Mouse (Mus musculus) v-Abl transformed pro-B cells (cell line): ENCODE data around the gene Sgms2.

Experiments used
- in situ Hi-C, 2 experiments: fragments of 400-800 bp; cut with MboI; formaldehyde crosslinking; loops; one replicate each; pipeline ENCODE4 v1.15.1; 2025; ENCODE audit not compliant: unreplicated experiment in 2 of 2

The Sgms2 gene

DNA sequence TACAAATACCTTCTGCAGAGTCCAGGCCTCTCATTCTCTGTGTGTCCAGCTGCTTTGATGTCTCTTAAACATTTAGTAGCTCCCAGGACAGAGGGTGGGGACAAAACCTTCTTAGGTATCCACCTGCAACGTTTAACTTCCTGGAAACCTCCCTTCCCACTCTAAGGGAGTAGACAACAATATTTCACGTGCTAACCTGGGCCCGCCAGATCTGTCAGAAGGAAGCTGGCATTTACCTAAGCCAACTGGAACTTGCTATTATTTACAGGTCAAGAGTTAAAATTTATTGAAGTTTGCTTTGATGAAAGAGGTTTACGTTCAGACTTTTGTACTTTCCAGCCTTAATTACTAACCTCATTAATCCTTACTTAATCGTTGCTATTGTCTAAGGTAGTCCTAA is 2.2 kb downstream of the Sgms2 start:
- in situ Hi-C loops, result no loop called here

DNA sequence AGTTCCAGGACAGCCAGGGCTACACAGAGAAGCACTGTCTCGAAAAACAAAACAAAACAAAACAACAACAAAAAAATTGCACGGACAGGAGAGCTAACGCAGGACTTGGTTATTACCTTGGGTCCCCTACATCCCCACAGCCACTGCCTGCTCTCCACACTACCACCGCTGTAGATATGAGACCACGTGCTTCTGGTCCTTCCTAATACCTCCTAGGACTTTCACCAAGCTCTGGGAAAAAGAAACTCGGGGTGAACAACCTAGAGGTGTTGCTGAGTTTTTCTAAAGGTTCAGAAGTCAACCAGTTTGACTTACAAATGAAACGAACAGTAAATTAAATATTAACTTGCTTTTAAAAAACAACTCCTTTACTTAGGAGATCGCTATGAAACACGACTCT is 2.8 kb downstream of the Sgms2 start:
- in situ Hi-C loops, result no loop called here

DNA sequence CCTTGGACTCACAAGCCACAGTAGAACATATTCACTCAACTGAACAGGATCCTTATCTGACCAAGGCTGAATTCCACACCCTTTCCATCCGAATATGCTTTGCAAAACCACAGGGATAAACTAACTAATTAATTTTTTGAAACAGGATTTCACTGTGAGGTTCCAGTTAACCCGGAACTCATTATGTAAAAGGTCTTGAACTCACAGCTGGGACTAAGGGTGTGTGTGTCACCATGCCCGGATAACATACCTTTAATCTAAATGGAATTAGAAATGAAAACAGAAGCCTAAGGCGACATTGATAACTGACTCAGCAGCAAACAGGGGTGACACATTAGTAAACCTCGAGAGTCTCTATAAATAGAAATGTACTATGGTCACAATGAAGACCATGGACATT is 5.8 kb downstream of the Sgms2 start:
- in situ Hi-C loops, result no loop called here

DNA sequence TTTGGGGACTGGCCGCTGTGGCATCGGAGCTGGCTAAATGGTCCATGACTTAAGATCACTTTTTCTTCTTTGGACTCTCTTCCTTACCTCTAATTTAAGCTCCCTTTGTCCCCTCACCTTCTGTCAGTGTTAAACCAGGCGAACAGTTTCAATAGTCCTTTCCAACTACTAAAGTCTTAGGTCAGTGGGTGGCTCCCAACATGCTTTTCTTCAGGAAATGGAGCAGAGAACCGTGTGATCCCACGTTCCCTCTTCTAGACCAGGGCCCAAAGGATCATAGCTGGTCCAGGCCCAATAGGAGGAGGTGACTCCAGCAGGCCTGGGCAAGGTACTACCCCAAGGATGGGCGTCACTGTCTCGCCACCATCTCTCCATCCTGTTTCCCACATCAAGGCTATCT is 7.6 kb downstream of the Sgms2 start:
- in situ Hi-C loops, result no loop called here

DNA sequence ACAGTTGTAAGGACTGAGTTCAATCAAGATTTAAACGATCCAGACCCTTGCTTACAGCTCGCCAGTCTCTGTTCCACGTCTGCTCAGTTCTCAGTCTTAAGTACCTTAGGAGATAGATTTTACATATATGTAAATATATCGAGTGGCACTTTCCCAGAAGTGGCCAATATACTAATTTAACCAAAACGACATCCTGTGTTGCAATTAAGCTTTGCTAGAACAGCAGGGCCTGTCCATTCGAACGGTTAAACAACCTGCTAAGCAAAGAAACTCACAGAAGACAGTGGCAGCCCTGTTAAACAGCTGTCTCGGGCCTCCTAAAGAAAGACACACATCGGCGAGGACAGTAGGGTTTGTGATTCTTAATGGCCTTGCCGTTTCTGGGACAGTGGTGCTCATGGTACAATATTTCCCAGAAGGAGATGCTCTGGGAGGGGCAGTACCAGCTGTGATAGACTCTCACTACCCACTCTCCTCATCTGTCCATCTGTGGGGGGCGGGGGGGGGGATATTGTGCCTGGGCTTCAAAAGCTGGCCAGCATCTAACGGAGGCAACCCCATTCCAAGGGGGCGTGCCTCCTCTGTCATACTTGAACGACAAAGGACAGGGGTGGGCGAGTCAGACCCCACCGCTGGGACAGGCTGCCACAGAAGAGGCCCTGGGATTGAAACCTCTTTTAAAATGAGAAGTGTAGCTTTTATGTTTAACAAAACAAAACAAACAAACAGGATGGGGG is 9.1 kb downstream of the Sgms2 start:
- in situ Hi-C loops, result no loop called here

DNA sequence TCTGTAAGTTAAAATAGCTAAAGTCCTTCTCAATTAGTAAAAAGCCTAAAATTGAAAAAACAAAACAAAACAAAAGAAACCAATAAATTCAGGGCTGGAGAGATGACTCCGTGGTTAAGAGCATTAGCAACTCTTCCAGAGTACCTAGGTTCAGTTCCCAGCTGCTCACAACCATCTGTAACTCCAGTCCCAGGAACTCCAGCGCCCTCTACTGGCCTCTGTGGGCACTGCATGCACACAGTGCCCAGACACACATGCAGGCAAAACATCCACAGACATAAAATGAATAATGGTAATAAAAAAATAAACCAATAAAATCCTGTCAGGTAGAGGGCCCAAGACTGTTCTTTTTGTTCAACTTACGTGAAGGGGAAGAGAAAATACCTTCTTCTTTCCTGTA is 10.6 kb downstream of the Sgms2 start:
- in situ Hi-C loops, result no loop called here

DNA sequence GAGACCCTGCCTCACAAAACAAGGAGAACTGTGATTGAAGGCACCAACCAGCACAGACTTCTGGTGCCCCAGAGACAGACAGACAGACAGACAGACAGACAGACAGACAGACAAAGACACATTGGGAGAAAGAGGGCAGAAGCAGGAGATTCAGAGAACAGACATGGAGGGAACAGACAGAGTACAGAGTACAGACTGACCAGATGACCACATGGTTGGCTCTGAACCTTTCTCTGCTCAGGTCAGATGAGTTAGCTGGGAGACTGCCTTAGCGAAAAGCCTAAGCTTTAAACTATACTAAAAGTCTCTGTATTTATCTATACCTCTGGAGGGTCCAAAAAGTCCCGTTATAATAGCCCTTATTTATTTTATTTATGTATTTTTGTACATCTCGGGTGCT is 11.8 kb downstream of the Sgms2 start:
- in situ Hi-C loops, result no loop called here

DNA sequence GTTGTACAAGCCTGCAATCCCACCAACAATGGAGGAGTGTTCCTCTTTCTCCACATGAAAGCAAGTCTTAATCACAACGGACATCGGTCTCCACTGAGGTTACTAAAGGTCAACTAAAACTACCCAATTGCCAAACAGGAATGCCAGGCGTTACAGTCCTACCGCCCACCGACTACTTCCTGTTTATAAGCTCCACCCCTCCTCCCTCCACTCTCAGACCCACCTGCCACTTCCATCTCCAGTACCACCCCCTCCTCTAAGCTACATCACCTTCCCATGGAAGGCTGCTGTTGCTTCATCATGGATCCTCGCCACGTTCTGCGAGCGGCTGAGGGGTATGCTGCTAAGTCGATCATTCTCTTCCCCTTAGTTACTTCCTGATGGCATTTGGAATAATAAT is 15.2 kb downstream of the Sgms2 start:
- in situ Hi-C loops, result no loop called here

DNA sequence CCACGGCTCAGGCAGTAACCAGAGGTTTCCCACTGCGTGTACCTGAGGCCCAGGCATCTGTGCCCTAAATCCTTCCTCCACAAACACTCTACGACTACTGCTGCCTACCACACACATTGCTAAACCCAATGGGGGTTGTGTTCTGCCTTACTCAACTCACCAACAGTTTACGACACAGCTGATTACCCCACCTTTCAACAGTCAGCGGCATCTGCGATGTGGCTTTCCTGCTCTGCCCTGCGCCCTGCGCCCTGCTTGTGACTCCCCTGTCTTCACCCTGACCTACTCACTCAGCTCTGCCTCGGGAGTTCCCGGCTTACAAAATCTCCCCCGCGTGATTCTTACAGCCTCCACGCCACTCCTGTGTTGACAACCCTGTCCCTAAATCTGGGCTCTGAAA is 16.7 kb downstream of the Sgms2 start:
- in situ Hi-C loops, result no loop called here

DNA sequence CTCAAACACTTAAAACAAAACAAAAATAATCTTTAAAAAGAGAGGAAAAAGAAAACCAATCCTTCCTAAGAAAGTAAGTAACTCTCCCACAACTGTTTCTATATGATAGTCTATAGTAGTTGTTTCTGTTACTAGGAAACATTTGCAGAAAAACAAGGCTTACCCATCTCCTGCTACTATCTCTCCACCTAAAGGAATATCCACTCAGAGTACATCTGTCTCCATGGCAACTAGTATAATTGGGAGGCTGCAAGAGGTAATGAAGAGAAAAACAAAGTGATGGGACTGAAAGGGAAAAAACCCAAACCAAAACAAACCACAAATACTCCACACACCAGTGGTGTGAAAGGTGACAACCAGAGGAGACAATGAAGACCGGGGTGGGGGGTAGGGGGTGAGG is 17.7 kb downstream of the Sgms2 start:
- in situ Hi-C loops, result no loop called here

DNA sequence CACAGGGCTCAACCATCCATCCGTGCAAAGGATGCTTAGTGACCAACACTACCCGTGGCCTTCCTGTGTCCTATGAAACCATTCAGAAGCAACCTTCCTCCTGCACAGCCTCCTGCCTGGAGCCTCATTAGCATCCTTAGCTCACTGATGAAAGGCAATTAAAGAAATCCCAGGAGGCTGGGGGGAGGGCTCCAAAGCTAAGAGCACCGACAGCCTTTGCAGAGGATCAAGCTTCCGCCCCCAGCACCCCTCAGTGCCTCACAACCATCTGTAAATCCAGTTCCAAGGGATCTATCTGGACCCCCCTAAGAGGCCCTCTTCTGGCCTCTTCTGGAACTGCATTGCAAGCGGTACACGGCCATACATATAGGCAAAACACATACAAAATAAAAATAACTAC is 19.4 kb downstream of the Sgms2 start:
- in situ Hi-C loops, result no loop called here

DNA sequence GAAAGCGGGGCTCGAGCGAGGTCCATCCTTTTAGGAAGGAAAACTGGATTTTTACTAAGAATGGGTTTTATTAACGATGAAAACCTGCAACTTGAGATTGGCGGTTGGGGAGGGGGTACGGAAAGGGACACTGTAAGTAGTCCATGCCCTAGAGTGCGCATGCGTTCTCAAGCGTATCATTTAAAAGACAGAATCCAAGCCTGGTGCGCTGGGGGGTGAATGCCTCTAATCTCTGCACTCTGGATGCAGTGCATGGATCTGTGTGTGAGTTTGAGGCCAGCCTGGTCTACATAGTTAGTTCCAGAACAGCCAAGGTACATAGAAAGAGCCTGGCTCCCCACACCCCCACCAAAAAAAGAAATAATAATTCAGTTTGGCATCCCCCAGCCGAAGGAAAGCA is 19.8 kb downstream of the Sgms2 start:
- in situ Hi-C loops, result no loop called here

DNA sequence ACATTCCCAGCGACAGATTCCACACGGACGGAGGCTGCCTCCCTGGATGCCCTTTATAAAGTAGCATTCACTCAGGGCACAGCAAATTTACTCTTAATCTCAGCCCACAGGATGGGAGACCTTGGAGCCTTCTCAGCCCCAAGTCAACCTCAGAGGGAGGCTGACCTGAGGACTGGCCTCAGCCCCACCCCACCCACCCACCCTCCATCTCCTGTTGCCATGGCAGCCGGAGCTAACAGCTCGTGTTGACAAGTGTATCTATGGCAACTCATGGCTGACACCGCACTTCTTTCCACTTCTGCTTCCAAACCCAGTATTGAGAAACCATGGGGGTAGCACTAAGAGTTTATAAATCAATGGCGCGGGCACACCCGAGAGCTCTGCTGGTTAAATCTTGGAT is 20.4 kb downstream of the Sgms2 start:
- in situ Hi-C loops, result no loop called here

DNA sequence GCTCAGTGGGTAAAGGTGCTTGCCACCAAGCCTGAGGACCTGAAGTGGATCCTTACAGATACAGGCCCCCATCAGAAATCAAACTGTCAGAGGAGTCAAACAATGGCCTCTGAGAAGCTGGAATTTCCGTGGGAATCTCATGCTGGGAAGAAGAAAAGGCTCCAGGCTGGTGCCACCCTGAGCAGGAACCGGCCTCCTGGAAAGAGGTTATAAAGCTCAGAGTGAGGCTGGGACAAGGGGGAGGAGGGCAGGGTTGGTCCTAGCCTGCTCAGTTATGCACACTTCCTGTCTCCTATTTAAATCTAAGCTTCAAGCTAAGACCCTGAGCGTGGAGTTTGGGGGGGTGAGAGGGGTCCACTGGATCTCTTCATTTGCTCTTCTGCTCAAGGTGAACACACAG is 21.6 kb downstream of the Sgms2 start:
- in situ Hi-C loops, result no loop called here

DNA sequence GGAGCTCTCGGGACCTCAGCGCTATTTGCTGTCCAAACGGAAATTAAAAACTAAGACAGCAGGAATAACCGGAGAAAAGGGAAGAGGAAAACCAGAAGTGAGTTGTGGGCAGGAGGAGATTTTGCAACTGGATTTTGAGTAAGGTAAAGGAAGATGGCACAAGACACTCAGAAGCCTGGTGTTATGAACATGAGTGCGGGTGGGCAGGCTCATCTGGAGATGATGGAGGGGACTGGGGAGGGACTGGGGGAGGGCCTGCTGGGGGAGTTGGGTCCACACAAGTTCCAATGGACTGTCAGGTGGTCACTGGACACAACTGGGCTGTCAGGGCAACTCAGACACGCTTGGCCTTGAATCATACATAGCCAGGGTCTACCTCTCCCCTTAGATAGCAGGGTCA is 24.8 kb downstream of the Sgms2 start:
- in situ Hi-C loops, result no loop called here

DNA sequence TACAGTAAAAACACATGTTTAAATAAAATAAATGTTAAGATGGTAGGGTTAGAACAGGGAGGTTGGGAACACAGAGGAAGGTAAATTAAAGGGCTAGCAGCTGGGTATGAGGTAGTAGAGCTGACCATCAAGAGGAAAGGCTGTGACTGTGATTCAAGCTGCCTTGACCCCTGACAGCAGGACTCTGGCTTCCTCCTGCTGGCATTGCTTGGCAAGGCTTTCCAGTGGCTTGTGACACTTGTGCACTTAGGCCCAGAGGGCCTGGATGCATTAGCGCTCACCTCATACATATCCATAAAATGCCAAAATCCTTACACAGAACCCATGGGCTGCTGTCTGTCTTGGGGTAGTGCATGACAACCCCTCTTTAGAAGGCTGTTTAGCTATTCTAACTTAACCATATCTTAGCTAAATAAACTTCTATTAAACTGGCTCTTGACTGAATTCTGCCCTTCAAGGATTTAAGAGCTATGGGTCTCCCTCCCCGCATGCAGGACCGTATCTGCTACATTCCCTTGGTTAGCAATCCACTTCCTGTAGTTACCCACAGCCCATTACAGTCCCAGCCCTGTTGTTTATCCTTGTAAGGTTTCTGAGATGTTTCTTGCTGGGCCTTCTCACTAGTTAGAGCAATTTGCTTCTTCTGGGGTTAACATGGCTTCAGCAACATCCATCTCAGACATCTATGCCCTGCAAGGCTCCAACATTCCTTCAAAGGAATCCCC is 25.5 kb downstream of the Sgms2 start:
- in situ Hi-C loops, result no loop called here

DNA sequence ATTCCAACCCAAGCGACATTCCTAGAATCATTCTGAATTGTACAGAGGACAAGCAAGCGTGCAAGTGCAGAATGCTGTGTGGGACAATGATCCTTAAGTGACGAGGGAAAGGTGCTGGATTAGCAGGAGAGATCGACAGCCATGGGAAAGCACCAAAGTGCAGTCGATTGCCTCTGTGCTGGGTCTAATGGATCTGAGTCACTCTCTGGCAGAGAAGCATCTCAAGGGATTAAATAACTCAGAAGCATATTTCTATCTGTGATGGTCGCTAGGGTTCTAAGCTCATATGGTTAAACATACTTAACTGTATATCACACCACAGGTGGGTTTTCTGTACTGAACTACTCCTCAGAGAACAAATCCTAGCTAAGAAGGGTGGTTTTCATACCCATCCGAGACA is 118.2 kb downstream of the Sgms2 start:
- in situ Hi-C loops, result no loop called here

DNA sequence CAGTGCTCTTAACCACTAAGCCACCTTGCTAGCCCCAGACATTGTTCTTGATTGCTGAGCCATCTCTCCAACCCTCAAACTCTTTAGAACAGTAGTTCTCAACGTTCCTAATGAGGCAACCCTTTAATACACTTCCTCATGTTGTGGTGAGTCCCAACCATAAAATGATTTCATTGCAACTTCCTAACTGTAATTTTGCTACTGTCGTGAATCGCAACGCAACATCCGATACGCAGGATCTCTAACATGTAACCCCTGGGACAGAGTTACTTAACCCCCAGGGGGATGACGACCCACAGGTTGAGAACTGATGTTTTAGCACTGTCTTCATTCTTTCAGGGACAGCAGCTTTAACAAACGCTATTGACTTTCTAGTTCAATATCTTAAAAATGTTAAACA is 122.5 kb downstream of the Sgms2 start:
- in situ Hi-C loops, result no loop called here

DNA sequence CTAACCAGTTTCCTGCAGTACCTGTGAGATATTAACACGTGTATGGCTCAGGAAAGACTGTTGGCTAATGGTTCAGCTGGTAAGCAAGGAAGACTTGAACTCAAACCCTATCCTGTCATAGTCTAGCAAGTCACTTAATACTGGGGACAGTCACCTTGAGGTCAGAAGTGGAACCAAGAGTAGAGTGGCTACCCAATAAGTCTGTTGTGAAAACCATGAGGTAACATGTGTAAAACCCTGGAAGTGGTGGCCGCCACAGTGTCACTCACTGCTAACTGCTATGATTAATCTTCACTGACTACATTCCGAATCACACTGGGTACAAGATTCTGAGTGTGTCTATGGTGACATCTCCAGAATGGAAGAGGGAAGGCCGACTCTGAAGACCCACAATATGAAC is 123.8 kb downstream of the Sgms2 start:
- in situ Hi-C loops, result no loop called here

DNA sequence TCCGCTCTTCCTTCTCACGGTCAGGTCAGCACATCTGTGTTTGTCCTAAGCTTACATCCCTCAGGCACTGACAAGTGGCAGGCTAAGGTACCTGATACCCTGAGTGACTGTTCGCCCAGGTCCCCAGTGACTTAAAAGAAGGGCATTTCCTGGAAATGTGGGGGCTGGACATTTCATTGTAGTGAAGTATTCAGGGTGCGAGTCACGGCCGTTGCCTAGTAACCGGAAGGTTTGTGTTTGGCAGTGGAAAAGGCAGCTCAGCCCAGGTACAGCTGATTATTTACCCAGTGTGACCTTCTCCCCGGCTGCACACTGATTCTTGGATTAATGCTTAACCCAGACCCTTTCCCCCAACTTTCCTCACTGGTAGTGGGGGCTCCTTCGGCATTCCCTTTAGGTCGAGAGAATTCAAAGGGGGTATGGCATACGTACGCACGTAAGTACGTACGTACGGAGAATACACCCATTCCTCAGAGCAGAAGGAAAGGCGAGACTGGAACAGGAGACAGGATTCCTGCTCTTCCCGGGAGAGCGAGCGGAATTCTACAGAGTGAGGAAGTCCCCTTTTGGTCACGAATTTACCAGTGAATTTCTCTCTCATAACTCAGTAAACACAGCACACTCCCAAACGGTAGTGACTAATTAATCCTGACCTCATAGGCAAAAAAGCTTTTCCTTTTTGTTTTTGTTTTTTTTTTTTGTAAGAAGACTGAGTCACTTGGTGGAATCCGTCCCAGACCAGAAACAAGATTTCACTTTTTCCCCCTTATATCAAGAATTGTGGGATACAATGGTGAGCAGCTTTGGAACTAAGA is 126.4 kb downstream of the Sgms2 start:
- in situ Hi-C loops, result no loop called here

DNA sequence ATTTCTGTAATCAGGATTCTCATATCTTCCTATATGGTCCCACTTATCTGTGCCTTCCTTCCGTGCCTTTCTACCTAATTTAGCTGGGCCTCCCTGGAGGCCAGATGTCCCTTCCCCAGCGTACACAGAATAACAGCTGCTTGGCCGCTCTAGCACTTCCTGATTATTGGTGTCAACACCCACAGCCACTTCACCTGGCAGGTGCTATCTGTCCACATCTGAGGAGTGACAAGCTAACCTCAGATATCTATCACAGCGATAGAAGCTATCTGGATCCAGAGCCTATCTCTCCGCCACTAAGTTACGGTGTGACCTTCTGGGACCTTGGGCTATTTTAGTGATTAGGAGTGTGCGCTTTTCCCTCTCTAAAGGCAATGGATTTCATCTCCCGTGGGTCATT is 127.0 kb downstream of the Sgms2 start:
- in situ Hi-C loops, result no loop called here

DNA sequence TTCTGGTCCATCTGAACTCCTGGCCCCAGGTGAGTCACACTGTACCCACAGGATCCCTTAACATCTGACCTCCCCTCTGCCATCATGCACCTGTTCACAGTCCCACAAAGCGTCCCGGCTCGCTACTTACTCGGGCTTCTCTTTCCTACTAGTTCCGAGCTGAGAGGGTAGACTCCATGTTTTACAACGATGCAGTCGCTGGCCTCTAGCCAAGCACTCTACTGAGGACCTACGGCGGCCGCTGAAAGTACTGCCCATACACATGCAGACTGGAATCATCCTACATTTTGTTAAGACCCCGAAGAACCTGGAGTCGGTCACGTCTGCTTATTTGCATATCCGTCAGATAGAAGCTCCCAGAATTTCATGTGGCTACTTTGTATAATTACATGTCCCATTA is 127.6 kb downstream of the Sgms2 start:
- in situ Hi-C loops, result no loop called here
